Mouse (Mus musculus) MEL (cell line): ENCODE results near the gene Tgfb1. TPM values are rescaled to one million over a fixed set of nuclear protein-coding genes. Genes with fewer than 3 reads are reported as not detected.
A peak's percentile ranks its signal among the peaks of the same experiment; 100 is the strongest.

Experiments
- DNase-seq: peaks from one replicate; pipeline ENCODE4 v3.0.0; 2011; ENCODE audit warnings: low read depth, low spot score
- H3K27ac ChIP-seq: 2 replicates; pipeline ENCODE4 v1.5.1; 2012; ENCODE audit warnings: low read depth, mild to moderate bottlenecking, control low read depth, low read length, moderate library complexity; ENCODE audit not compliant: control insufficient read depth
- H3K27me3 ChIP-seq, 2 experiments: fragments of 150-350 bp in 1 of 2; sonication (generic) in 1 of 2; 2 replicates each; pipeline ENCODE4 v1.6.1; 2012; ENCODE audit warnings: low read length in 2 of 2, mild to moderate bottlenecking in 2 of 2, improper control_type of control experiment in 1 of 2, moderate library complexity in 1 of 2; ENCODE audit not compliant: insufficient read depth in 2 of 2, control insufficient read depth in 1 of 2
- H3K36me3 ChIP-seq, 2 experiments: 2 replicates each; pipeline ENCODE4 v1.6.1; 2012 to 2014; ENCODE audit warnings: low read length in 2 of 2, improper control_type of control experiment in 1 of 2, inconsistent platforms in 1 of 2, mild to moderate bottlenecking in 1 of 2; ENCODE audit not compliant: insufficient read depth in 2 of 2, control insufficient read depth in 1 of 2
- H3K4me1 ChIP-seq, 2 experiments: fragments of 150-350 bp in 1 of 2; sonication (generic) in 1 of 2; 2 replicates each; pipeline ENCODE4 v1.6.1; 2012; ENCODE audit warnings: low read length in 2 of 2, improper control_type of control experiment in 1 of 2, mild to moderate bottlenecking in 1 of 2; ENCODE audit not compliant: insufficient read depth in 2 of 2, control insufficient read depth in 1 of 2
- H3K4me3 ChIP-seq, 2 experiments: fragments of 150-350 bp in 1 of 2; sonication (generic) in 1 of 2; 2 replicates each; pipeline ENCODE4 v1.5.1; 2012; ENCODE audit warnings: low read depth in 2 of 2, low read length in 2 of 2, mild to moderate bottlenecking in 2 of 2, moderate library complexity in 2 of 2, control low read depth in 1 of 2, improper control_type of control experiment in 1 of 2; ENCODE audit not compliant: control insufficient read depth in 1 of 2, insufficient read depth in 1 of 2
- H3K79me2 ChIP-seq: 2 replicates; pipeline ENCODE4 v1.6.1; 2012; ENCODE audit warnings: mild to moderate bottlenecking, low read length, moderate library complexity; ENCODE audit not compliant: control insufficient read depth, poor library complexity, insufficient read depth
- H3K9ac ChIP-seq: 2 replicates; pipeline ENCODE4 v1.6.1; 2012; ENCODE audit warnings: low read depth, mild to moderate bottlenecking, control low read depth, low read length, moderate library complexity; ENCODE audit not compliant: control insufficient read depth, poor library complexity, severe bottlenecking
- H3K9me3 ChIP-seq: fragments of 150-350 bp; sonication (generic); replicated peaks from 2 replicates; pipeline ENCODE4 v1.6.1; 2012; ENCODE audit warnings: mild to moderate bottlenecking, low read length, improper control_type of control experiment, moderate library complexity; ENCODE audit not compliant: insufficient read depth
- BHLHE40 ChIP-seq: IDR thresholded peaks from 2 replicates; pipeline ENCODE4 v1.6.1; 2012; ENCODE audit warnings: low read depth, mild to moderate bottlenecking, inconsistent platforms, low read length, improper control_type of control experiment, borderline replicate concordance
- CHD2 ChIP-seq: IDR thresholded peaks from 2 replicates; pipeline ENCODE4 v1.6.1; 2011; ENCODE audit warnings: low read length, improper control_type of control experiment
- CTCF ChIP-seq, 3 experiments: IDR thresholded peaks in 2 of 3; conservative IDR thresholded peaks in 1 of 3; 2 replicates each; pipeline ENCODE4 v1.5.1; 2011 to 2012; ENCODE audit warnings: low read length in 3 of 3, low read depth in 2 of 3, mild to moderate bottlenecking in 2 of 3, improper control_type of control experiment in 1 of 3, inconsistent platforms in 1 of 3, mixed read lengths in 1 of 3, moderate library complexity in 1 of 3; ENCODE audit not compliant: control insufficient read depth in 1 of 3, insufficient read depth in 1 of 3, poor library complexity in 1 of 3, severe bottlenecking in 1 of 3
- E2F4 ChIP-seq: IDR thresholded peaks from 2 replicates; pipeline ENCODE4 v1.6.1; 2011; ENCODE audit warnings: low read depth, low read length, improper control_type of control experiment, borderline replicate concordance
- ELF1 ChIP-seq: IDR thresholded peaks from 2 replicates; pipeline ENCODE4 v1.6.1; 2014; ENCODE audit warnings: low read depth, mild to moderate bottlenecking, inconsistent platforms, low read length, improper control_type of control experiment, moderate library complexity
- EP300 ChIP-seq, 2 experiments: IDR thresholded peaks; 2 replicates each; pipeline ENCODE4 v1.6.1; 2011; ENCODE audit warnings: improper control_type of control experiment in 2 of 2, low read length in 2 of 2, low read depth in 1 of 2, mild to moderate bottlenecking in 1 of 2
- ETS1 ChIP-seq: IDR thresholded peaks from 2 replicates; pipeline ENCODE4 v1.6.1; 2012; ENCODE audit warnings: low read depth, mild to moderate bottlenecking, inconsistent platforms, low read length, improper control_type of control experiment, moderate library complexity
- GABPA ChIP-seq: IDR thresholded peaks from 2 replicates; pipeline ENCODE4 v1.6.1; 2012; ENCODE audit warnings: low read depth, mild to moderate bottlenecking, inconsistent platforms, low read length, improper control_type of control experiment, moderate library complexity
- GATA1 ChIP-seq: IDR thresholded peaks from 2 replicates; pipeline ENCODE4 v1.6.1; 2011; ENCODE audit warnings: low read depth, low read length, improper control_type of control experiment
- HCFC1 ChIP-seq: IDR thresholded peaks from 2 replicates; pipeline ENCODE4 v1.6.1; 2012; ENCODE audit warnings: low read depth, mild to moderate bottlenecking, inconsistent platforms, low read length, improper control_type of control experiment, moderate library complexity
- JUND ChIP-seq: IDR thresholded peaks from 2 replicates; pipeline ENCODE4 v1.6.1; 2011; ENCODE audit warnings: low read depth, mild to moderate bottlenecking, improper control_type of control experiment, low read length
- KAT2A ChIP-seq: conservative IDR thresholded peaks from 2 replicates; pipeline ENCODE4 v1.6.1; 2012; ENCODE audit warnings: low read depth, low read length, improper control_type of control experiment, inconsistent platforms
- MAFK ChIP-seq: IDR thresholded peaks from 2 replicates; pipeline ENCODE4 v1.6.1; 2011; ENCODE audit warnings: low read depth, mild to moderate bottlenecking, low read length, improper control_type of control experiment, borderline replicate concordance
- MAX ChIP-seq: IDR thresholded peaks from 2 replicates; pipeline ENCODE4 v1.6.1; 2011; ENCODE audit warnings: low read length, improper control_type of control experiment
- MAZ ChIP-seq: IDR thresholded peaks from 2 replicates; pipeline ENCODE4 v1.6.1; 2012; ENCODE audit warnings: low read depth, mild to moderate bottlenecking, inconsistent platforms, low read length, improper control_type of control experiment
- MXI1 ChIP-seq: IDR thresholded peaks from 2 replicates; pipeline ENCODE4 v1.6.1; 2011; ENCODE audit warnings: mild to moderate bottlenecking, low read depth, low read length, improper control_type of control experiment
- MYB ChIP-seq: IDR thresholded peaks from 2 replicates; pipeline ENCODE4 v1.6.1; 2011; ENCODE audit warnings: mild to moderate bottlenecking, low read depth, low read length, improper control_type of control experiment
- MYC ChIP-seq: IDR thresholded peaks from 2 replicates; pipeline ENCODE4 v1.6.1; 2011; ENCODE audit warnings: low read depth, mild to moderate bottlenecking, low read length, improper control_type of control experiment, moderate library complexity
- NELFE ChIP-seq: IDR thresholded peaks from 2 replicates; pipeline ENCODE4 v1.6.1; 2011; ENCODE audit warnings: low read depth, low read length, improper control_type of control experiment
- NRF1 ChIP-seq: IDR thresholded peaks from 2 replicates; pipeline ENCODE4 v1.6.1; 2014; ENCODE audit warnings: low read depth, mild to moderate bottlenecking, inconsistent platforms, low read length, improper control_type of control experiment, moderate library complexity; ENCODE audit not compliant: poor library complexity, insufficient read depth, severe bottlenecking
- POLR2A ChIP-seq, 2 experiments: IDR thresholded peaks; 2 replicates each; pipeline ENCODE4 v1.6.1; 2011 to 2012; ENCODE audit warnings: low read length in 2 of 2, mild to moderate bottlenecking in 2 of 2, control low read depth in 1 of 2, improper control_type of control experiment in 1 of 2, low read depth in 1 of 2, moderate library complexity in 1 of 2; ENCODE audit not compliant: control insufficient read depth in 1 of 2, insufficient read depth in 1 of 2, poor library complexity in 1 of 2
- RAD21 ChIP-seq: IDR thresholded peaks from 2 replicates; pipeline ENCODE4 v1.6.1; 2011; ENCODE audit warnings: mild to moderate bottlenecking, low read depth, low read length, improper control_type of control experiment
- RCOR1 ChIP-seq: IDR thresholded peaks from 2 replicates; pipeline ENCODE4 v1.6.1; 2012; ENCODE audit warnings: low read depth, mild to moderate bottlenecking, inconsistent platforms, low read length, improper control_type of control experiment
- SIN3A ChIP-seq: IDR thresholded peaks from 2 replicates; pipeline ENCODE4 v1.6.1; 2012; ENCODE audit warnings: low read length, improper control_type of control experiment, inconsistent platforms
- SMC3 ChIP-seq: IDR thresholded peaks from 2 replicates; pipeline ENCODE4 v1.6.1; 2011; ENCODE audit warnings: low read depth, low read length, improper control_type of control experiment
- TBP ChIP-seq: IDR thresholded peaks from 2 replicates; pipeline ENCODE4 v1.8.0; 2011; ENCODE audit warnings: low read depth, low read length, improper control_type of control experiment
- USF1 ChIP-seq: IDR thresholded peaks from 2 replicates; pipeline ENCODE4 v1.6.1; 2014; ENCODE audit warnings: low read depth, mild to moderate bottlenecking, inconsistent platforms, low read length, improper control_type of control experiment, moderate library complexity
- ZC3H11A ChIP-seq: IDR thresholded peaks from 2 replicates; pipeline ENCODE4 v1.6.1; 2012; ENCODE audit warnings: low read depth, mild to moderate bottlenecking, inconsistent platforms, low read length, improper control_type of control experiment
- ZKSCAN1 ChIP-seq: IDR thresholded peaks from 2 replicates; pipeline ENCODE4 v1.6.1; 2012; ENCODE audit warnings: low read depth, mild to moderate bottlenecking, inconsistent platforms, low read length, improper control_type of control experiment, moderate library complexity
- ZNF384 ChIP-seq: IDR thresholded peaks from 2 replicates; pipeline ENCODE4 v1.6.1; 2012; ENCODE audit warnings: low read depth, mild to moderate bottlenecking, inconsistent platforms, low read length, improper control_type of control experiment
- polyA plus RNA-seq, 2 experiments: library from polyadenylated mRNA; stranded (reverse) in 1 of 2; unstranded in 1 of 2; fragments of >175 nt in 1 of 2; fragments of >200 nt in 1 of 2; gene quantifications; 2 replicates each; pipeline versions ENCODE4 v1.2.1 to v1.2.4; 2012; ENCODE audit warnings: low replicate concordance in 2 of 2, low read depth in 1 of 2; ENCODE audit not compliant: insufficient read length in 2 of 2, insufficient read depth in 1 of 2, missing spikeins in 1 of 2
- total RNA-seq: library from RNA; depleted of rRNA; stranded (reverse); fragments of 300-350 nt; gene quantifications from 2 replicates; pipeline ENCODE4 v1.2.3, GENCODE M21; 2012

The Tgfb1 gene
- total and polyA plus RNA-seq, 3 experiments = 108 to 489 (median 164) TPM

DNA sequence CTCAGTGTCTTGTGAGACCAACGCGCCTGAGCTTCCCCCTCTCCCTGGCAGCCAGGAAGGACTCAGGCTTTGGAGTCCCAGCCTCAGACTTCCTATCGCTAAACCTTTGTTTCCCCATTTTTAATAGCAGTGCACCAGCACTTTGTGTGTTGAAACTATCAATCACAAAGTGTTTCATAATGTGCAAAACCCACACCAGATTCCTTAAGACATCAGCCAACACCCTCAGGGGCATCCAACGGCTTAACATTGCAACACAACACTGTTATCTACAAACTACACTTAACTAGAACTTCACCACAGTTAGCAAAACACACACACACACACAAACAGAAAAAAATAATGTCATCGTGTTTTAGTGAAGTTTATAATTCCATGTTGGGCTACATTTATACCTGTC, 37.0 kb upstream of the Tgfb1 start:
- Histone ChIP-seq H3K79me2 (no peaks in the 10 kb centered on the region), H3K36me3 (no peaks in the 10 kb centered on the region), H3K9me3 (no peaks in the 10 kb centered on the region), H3K27ac (no peak overlapping the region), H3K4me3 (no peak overlapping the region), H3K27me3 (no peaks in the 10 kb centered on the region), H3K9ac (no peak overlapping the region), H3K4me1 (no peaks in the 10 kb centered on the region)
- peak; percentile 35 for DNase-seq
- TF ChIP-seq HCFC1 (no peak), EP300 (IDR thresholded peaks at IDR 0.05; ENCODE audit: low read depth in 1 of 2, low read length in 2 of 2) (peak in 1 of 2 experiments; percentile 35; a peak in 1 of 4 replicates), GATA1 (peak; percentile 30; the same call in 1 of the 2 replicates)

DNA sequence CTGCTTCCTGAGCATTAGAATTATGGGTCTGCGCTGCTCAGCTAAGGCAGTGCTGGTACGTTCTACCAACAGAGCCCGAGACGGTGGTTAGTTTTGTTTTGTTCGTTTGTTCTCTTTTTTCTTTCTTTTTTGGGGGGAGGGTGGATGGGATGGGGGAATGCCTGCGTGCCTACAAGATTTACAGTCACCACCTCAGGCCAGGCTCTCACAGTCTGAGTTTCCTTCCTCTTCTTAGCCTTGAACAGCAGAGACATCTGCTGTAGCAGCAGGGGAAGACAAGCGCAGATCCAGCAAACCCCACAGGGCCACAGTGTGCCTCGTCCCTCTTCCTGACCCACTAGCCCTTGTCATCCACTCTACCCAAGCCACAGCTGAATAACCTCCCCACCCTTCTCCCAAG, 35.5 kb upstream of the Tgfb1 start:
- Histone ChIP-seq H3K79me2 (no peaks in the 10 kb centered on the region), H3K9me3 (no peaks in the 10 kb centered on the region), H3K4me1 (no peaks in the 10 kb centered on the region), H3K4me3 (peak overlapping the region; percentile 28 to 46), H3K27me3 (no peaks in the 10 kb centered on the region), H3K27ac (no peak overlapping the region; the same call in 1 of the 2 replicates), H3K36me3 (no peaks in the 10 kb centered on the region), H3K9ac (peak overlapping the region; percentile 49)
- TF ChIP-seq SMC3 = peak; percentile 45
- no peak for TF ChIP-seq MAZ
- TF ChIP-seq ZKSCAN1 = no peak
- peak in 1 of 2 experiments; percentile 12; a peak in 1 of 4 replicates for TF ChIP-seq EP300 (IDR thresholded peaks at IDR 0.05; ENCODE audit: low read depth in 1 of 2, low read length in 2 of 2)
- no peak for TF ChIP-seq MAX
- TF ChIP-seq RAD21 = peak; percentile 57
- TF ChIP-seq HCFC1 = 0 out of 2 replicates have a peak, but pooled peaks have one; percentile 31
- no peak for TF ChIP-seq MYC
- TF ChIP-seq JUND = no peak
- TF ChIP-seq CHD2 = no peak
- 0 out of 2 replicates have a peak, but pooled peaks have one; percentile 20 for TF ChIP-seq TBP
- 0 out of 2 replicates have a peak, but pooled peaks have one; percentile 14 for TF ChIP-seq RCOR1
- no peak for TF ChIP-seq KAT2A
- no peak for TF ChIP-seq ZC3H11A
- peak; percentile 32 for TF ChIP-seq ZNF384
- TF ChIP-seq NELFE = no peak
- TF ChIP-seq NRF1 = 0 out of 2 replicates have a peak, but pooled peaks have one; percentile 8
- TF ChIP-seq CTCF (IDR thresholded peaks at IDR 0.05 in 2 of 3, conservative IDR thresholded peaks at IDR 0.05 in 1 of 3; ENCODE audit: control insufficient read depth in 1 of 3, insufficient read depth in 1 of 3, low read depth in 2 of 3, low read length in 3 of 3, poor library complexity in 1 of 3, severe bottlenecking in 1 of 3) = peak in 2 of 3 experiments; percentile 19 to 53; a peak in 3 of 6 replicates
- no peak for TF ChIP-seq USF1
- TF ChIP-seq MYB = no peak
- no peak for TF ChIP-seq GABPA
- TF ChIP-seq ELF1 = no peak
- no peak for TF ChIP-seq ETS1
- TF ChIP-seq MAFK = no peak
- TF ChIP-seq POLR2A (IDR thresholded peaks at IDR 0.05; ENCODE audit: control insufficient read depth in 1 of 2, insufficient read depth in 1 of 2, low read depth in 1 of 2, low read length in 2 of 2, poor library complexity in 1 of 2) = no peak
- TF ChIP-seq BHLHE40 = no peak
- TF ChIP-seq SIN3A = peak; percentile 48; the same call in 1 of the 2 replicates
- TF ChIP-seq E2F4 = no peak
- peak; percentile 52; the same call in 1 of the 2 replicates for TF ChIP-seq MXI1
- TF ChIP-seq GATA1 = no peak
- DNase-seq = peak; percentile 72
